Mouse (Mus musculus): Measurements from ENCODE around the gene Map4k4. TPM values are rescaled to one million over a fixed set of nuclear protein-coding genes. Genes with fewer than 3 reads are reported as not detected.
A peak's percentile ranks its signal among the peaks of the same experiment; 100 is the strongest.

The Map4k4 gene
- total RNA-seq, 1 experiment from 2014 or later = 231 TPM

- no peak for ATAC-seq (replicated peaks in 1 of 2; ENCODE audit: insufficient read depth in 1 of 2, low FRiP score in 2 of 2, low TSS enrichment in 1 of 2, low read depth in 1 of 2, poor library complexity in 2 of 2, severe bottlenecking in 2 of 2)
These were observed 105.4 kb downstream of the Map4k4 start for GRCm38 (mm10) chr1:40006043-40006651.

- ATAC-seq (replicated peaks in 1 of 2; ENCODE audit: insufficient read depth in 1 of 2, low FRiP score in 2 of 2, low TSS enrichment in 1 of 2, low read depth in 1 of 2, poor library complexity in 2 of 2, severe bottlenecking in 2 of 2) = peak; percentile 63 to 78; a peak in 3 of 4 replicates
These were observed 107.3 kb downstream of the Map4k4 start for GRCm38 (mm10) chr1:40007962-40008471.

- no peak for ATAC-seq (replicated peaks in 1 of 2; ENCODE audit: insufficient read depth in 1 of 2, low FRiP score in 2 of 2, low TSS enrichment in 1 of 2, low read depth in 1 of 2, poor library complexity in 2 of 2, severe bottlenecking in 2 of 2)
These were observed 112.0 kb downstream of the Map4k4 start for GRCm38 (mm10) chr1:40012696-40013095.

GRCm38 (mm10) chr1:40015066-40015678, 114.5 kb downstream of the Map4k4 start:
- ATAC-seq (replicated peaks in 1 of 2; ENCODE audit: insufficient read depth in 1 of 2, low FRiP score in 2 of 2, low TSS enrichment in 1 of 2, low read depth in 1 of 2, poor library complexity in 2 of 2, severe bottlenecking in 2 of 2) = no peak

- ATAC-seq (replicated peaks in 1 of 2; ENCODE audit: insufficient read depth in 1 of 2, low FRiP score in 2 of 2, low TSS enrichment in 1 of 2, low read depth in 1 of 2, poor library complexity in 2 of 2, severe bottlenecking in 2 of 2) = no peak
These were observed 120.9 kb downstream of the Map4k4 start for GRCm38 (mm10) chr1:40021617-40022016.

DNA sequence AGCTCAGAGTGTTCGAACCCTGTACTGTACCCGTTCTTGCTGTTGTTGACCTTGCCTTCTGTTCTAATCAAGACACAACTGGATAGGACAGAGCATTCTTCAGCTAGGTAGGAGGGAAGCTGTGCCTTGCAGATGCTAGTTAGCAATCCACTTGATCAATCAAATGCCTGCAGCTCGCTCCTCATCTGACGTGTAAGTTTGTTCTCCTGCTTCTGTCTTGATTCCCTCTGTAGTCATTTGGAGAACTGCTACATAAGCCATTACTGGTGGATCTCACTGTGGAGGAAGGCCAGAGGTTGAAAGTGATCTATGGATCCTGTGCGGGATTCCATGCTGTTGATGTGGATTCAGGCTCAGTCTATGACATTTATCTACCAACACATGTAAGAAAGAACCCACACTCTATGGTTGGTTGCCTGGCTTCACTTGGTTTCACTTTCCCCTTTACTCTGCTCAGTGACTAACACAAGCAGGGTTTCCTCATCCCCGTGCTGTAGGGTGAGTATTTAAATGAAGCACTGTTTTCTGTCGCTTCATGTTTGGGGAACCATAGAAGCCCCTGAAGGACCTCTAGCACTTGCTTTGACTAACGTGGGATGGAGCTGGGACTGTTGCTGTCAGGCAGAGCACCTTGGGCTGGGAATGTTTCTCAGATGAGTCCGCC, 121.9 kb downstream of the Map4k4 start:
- 0 out of 4 replicates have a peak, but pooled peaks of 1 of the 2 experiments have one; percentile 39 for ATAC-seq (replicated peaks in 1 of 2; ENCODE audit: insufficient read depth in 1 of 2, low FRiP score in 2 of 2, low TSS enrichment in 1 of 2, low read depth in 1 of 2, poor library complexity in 2 of 2, severe bottlenecking in 2 of 2)

DNA sequence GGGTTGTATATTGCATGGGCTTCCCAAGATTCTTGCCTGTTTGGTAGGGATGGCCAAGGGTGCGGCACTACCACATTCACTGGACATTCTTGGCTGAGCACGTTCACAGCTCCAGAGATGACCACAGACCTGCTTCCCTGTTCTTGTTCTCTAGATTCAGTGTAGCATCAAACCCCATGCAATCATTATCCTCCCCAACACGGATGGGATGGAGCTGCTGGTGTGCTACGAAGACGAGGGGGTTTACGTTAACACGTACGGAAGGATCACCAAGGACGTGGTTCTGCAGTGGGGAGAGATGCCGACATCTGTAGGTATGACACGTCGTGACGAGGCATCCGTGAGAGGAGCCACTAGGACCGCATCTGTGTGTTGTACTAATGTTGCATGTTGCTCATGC, 122.5 kb downstream of the Map4k4 start:
- no peak for ATAC-seq (replicated peaks in 1 of 2; ENCODE audit: insufficient read depth in 1 of 2, low FRiP score in 2 of 2, low TSS enrichment in 1 of 2, low read depth in 1 of 2, poor library complexity in 2 of 2, severe bottlenecking in 2 of 2)

DNA sequence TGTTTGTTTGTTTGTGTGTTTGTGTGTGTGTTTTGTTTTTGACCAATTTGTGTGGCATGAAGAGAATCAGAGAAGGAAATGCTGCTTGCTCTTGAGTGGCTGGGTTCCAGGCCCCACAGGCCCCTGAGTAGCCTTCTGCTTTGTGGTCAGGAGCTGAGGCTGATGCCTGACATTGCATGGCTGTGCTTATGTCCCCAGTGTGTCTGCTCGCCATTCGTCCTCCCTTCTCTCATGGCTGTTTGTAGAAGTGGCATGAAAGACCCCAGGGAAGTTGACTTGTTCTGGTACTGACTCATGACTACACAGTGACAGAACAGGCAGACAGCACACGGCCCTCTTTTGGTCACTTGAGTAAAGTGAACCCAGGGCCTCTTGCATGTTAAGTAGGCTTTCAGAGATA, 123.0 kb downstream of the Map4k4 start:
- ATAC-seq (replicated peaks in 1 of 2; ENCODE audit: insufficient read depth in 1 of 2, low FRiP score in 2 of 2, low TSS enrichment in 1 of 2, low read depth in 1 of 2, poor library complexity in 2 of 2, severe bottlenecking in 2 of 2) = no peak

DNA sequence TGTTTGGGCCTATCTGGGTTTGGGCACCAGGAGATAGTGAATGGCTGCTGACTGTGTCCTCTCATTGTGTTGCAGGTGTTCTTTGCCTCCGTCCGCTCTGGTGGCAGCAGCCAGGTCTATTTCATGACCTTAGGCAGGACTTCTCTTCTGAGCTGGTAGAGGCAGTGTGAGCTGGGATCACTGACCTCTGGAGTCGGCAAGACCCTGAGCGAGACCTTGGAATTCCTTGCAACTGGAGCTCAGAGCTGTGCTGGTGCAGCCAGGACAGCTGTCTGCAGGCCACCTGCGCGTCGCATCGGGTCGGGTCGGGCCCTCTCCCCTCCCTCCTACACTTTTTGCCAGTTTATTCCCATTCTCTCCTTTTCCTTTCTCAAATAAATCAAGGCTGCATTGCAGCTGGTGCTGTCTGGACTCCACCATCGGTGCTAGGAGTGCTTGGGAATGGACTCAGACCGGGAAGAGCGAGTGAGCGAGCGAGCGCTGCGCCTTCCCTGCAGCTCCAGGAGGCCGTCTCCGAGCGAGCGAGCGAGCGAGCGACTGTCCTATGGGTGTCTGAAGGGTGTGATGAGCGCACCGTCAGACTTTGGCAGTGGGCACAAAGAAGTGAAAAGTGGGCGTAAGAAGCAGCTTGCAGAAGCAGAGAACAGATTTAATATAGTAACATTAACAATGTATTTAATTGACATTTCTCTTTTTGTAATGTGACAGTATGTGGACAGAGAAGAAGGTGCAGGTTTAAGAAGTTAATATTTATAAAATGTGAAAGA, 124.0 kb downstream of the Map4k4 start:
- no peak for ATAC-seq (replicated peaks in 1 of 2; ENCODE audit: insufficient read depth in 1 of 2, low FRiP score in 2 of 2, low TSS enrichment in 1 of 2, low read depth in 1 of 2, poor library complexity in 2 of 2, severe bottlenecking in 2 of 2)

- ATAC-seq (replicated peaks in 1 of 2; ENCODE audit: insufficient read depth in 1 of 2, low FRiP score in 2 of 2, low TSS enrichment in 1 of 2, low read depth in 1 of 2, poor library complexity in 2 of 2, severe bottlenecking in 2 of 2) = no peak
These were observed 124.7 kb downstream of the Map4k4 start for GRCm38 (mm10) chr1:40025416-40025815.

DNA sequence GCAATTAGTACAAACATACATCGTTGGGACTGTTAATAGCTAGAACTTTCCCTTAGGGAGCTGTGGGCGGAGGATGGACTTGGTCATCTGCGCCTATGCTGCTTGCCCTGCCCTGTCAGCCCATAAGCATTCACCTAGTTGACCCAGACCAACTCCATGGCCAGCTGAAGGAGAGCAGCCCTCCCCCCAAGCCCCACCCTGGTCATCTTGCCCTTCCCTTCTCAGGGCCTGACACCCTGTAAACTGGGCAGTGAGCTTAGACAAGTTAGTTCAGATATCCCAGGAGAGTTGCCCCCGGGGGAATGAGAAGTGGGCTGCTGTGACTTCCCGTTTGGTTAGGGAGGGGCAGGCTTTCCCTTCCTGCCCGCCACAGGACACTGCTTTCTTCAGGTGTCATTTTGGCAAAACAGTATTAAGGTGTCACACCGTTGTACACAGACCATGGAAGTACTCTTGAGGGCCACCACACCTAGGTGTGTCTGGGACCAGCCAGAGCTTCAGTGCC, 126.5 kb downstream of the Map4k4 start:
- ATAC-seq (replicated peaks in 1 of 2; ENCODE audit: insufficient read depth in 1 of 2, low FRiP score in 2 of 2, low TSS enrichment in 1 of 2, low read depth in 1 of 2, poor library complexity in 2 of 2, severe bottlenecking in 2 of 2) = no peak

- ATAC-seq (replicated peaks in 1 of 2; ENCODE audit: insufficient read depth in 1 of 2, low FRiP score in 2 of 2, low TSS enrichment in 1 of 2, low read depth in 1 of 2, poor library complexity in 2 of 2, severe bottlenecking in 2 of 2) = no peak
These were observed 127.7 kb downstream of the Map4k4 start for GRCm38 (mm10) chr1:40028207-40028998.

- ATAC-seq (replicated peaks in 1 of 2; ENCODE audit: insufficient read depth in 1 of 2, low FRiP score in 2 of 2, low TSS enrichment in 1 of 2, low read depth in 1 of 2, poor library complexity in 2 of 2, severe bottlenecking in 2 of 2) = no peak
These were observed 128.9 kb downstream of the Map4k4 start for GRCm38 (mm10) chr1:40029597-40029996.

DNA sequence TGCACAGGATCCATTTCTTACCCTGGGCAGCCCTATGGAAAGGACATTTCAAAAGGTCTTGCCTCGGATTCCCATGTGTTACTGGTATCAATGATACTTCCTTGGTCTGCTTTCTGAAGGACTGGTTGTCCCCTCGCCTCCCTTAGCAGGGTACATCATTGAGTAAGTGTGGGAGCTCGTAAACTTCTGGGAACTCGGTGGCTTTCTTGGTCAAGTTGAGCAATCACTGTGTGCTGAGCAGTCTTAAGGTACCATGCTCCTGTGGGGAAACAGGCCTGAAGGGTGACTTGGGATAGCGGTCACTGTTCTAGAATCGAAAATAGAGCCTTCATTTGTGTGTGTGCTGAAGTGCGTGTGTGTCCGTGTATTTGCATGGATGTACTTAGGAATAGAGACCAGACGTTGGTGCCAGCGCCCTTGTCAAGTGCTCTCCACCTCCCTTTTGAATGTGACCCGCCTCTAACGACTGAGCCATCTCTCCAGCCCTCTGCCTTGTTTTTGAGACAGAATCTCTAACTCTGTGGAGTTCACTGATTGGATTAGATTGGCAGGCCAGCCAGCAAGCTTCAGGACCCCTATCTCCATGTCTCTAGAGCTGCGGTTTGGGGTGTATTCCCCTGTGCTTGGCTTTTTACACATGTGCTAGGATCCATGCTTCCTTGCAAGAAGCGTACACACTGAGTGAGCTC, 129.7 kb downstream of the Map4k4 start:
- ATAC-seq (replicated peaks in 1 of 2; ENCODE audit: insufficient read depth in 1 of 2, low FRiP score in 2 of 2, low TSS enrichment in 1 of 2, low read depth in 1 of 2, poor library complexity in 2 of 2, severe bottlenecking in 2 of 2) = peak in 1 of 2 experiments; percentile 23; a peak in 1 of 4 replicates

GRCm38 (mm10) chr1:40030976-40031356, 130.3 kb downstream of the Map4k4 start:
- no peak for ATAC-seq (replicated peaks in 1 of 2; ENCODE audit: insufficient read depth in 1 of 2, low FRiP score in 2 of 2, low TSS enrichment in 1 of 2, low read depth in 1 of 2, poor library complexity in 2 of 2, severe bottlenecking in 2 of 2)

GRCm38 (mm10) chr1:40031626-40032025, 130.9 kb downstream of the Map4k4 start:
- ATAC-seq (replicated peaks in 1 of 2; ENCODE audit: insufficient read depth in 1 of 2, low FRiP score in 2 of 2, low TSS enrichment in 1 of 2, low read depth in 1 of 2, poor library complexity in 2 of 2, severe bottlenecking in 2 of 2) = no peak
